Mouse (Mus musculus) v-Abl transformed pro-B cells (cell line): Measurements from ENCODE around the gene Rfxank.

Experiments
- in situ Hi-C, 2 experiments: fragments of 400-800 bp; cut with MboI; formaldehyde crosslinking; loops; one replicate each; pipeline ENCODE4 v1.15.1; 2025; ENCODE audit not compliant: unreplicated experiment in 2 of 2

The Rfxank gene

GRCm38 (mm10) chr8:70114488-70114887, 24.5 kb downstream of the Rfxank start:
- in situ Hi-C loops: loop anchor here in 1 of 2 experiments (5.0 to 25.0 kb wide), 4 partner anchors 53 to 777 kb away; partner anchors contain the start of gene Zfp868

GRCm38 (mm10) chr8:70112401-70113016, 26.4 kb downstream of the Rfxank start:
- in situ Hi-C loops: loop anchor here in 1 of 2 experiments (5.0 to 25.0 kb wide), 4 partner anchors 55 to 775 kb away; partner anchors contain the start of gene Zfp868

- in situ Hi-C loops: loop anchor here in 1 of 2 experiments (5.0 to 25.0 kb wide), 4 partner anchors 56 to 774 kb away; partner anchors contain the start of gene Zfp868
Observed at GRCm38 (mm10) chr8:70111192-70111795, 27.7 kb downstream of the Rfxank start.

- in situ Hi-C loops: loop anchor here in 1 of 2 experiments (5.0 to 25.0 kb wide), 4 partner anchors 57 to 773 kb away; partner anchors contain the start of gene Zfp868
Observed at GRCm38 (mm10) chr8:70110451-70110850, 28.5 kb downstream of the Rfxank start.

- in situ Hi-C loops: loop anchor here (5.0 to 25.0 kb wide), 3 partner anchors 62 to 768 kb away; partner anchors contain the start of gene Zfp868 (in 1 of the 2)
Observed at GRCm38 (mm10) chr8:70104922-70105321, 34.0 kb downstream of the Rfxank start.

DNA sequence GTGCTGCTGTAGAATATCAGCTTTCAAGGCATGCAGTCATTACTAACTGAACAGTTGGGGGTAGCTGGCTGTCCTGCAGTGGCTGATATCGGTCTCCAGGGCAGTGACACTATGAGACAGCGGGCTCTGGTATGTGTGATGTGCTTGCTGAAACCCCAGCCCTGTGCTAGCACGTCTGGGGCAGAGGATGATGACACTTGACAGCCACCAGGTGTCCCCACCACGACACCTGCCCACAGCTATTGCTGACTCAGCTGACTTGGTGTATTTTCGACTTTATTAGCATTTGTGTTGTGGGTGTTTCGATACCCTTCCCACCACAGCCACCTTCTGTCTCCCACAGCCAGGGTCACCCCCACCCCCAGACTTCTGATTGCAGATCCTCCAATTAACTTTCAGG, 34.4 kb downstream of the Rfxank start:
- in situ Hi-C loops: loop anchor here in 1 of 2 experiments (25.0 kb wide), 2 partner anchors 467 to 767 kb away; partner anchors contain the start of gene Zfp868

DNA sequence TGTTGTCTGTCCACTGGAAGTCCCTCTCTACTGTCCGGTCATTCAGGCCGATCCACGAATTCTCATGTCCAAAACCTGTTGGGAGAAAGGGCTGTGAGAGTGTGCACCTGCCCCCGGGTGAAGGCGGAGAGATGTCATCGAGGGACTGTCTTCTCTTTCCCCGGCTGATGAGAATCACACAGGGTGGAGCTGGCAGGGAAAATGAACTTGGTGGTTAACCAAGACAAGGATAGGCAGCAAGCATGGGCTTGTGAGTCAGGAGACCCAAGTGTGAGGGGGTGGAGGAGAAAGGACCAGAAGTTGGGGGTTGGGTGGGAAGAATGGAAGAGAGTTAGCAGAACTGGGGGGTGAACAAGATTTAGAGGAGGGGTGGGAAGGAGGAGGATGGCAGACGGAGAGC, 38.7 kb downstream of the Rfxank start:
- in situ Hi-C loops: loop anchor here in 1 of 2 experiments (25.0 kb wide), 2 partner anchors 463 to 763 kb away; partner anchors contain the start of gene Zfp868

DNA sequence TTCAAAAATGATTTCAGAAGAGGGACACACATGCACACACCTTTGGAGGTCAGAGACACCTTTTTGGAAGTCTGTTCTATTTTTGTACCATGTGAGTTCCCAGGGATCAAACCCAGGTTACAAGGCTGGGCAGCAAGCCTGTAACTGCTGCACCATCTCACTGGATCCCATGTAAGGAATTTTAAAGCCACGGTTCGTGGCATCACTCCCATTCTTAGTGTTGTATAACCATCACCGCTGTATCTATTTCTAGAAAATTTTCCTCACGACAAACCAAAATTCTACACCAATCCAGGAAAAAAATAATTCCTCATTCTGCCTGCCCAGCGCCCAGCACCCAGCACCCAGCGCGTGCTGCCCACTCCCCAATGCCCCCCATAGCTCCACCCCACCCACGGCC, 39.7 kb downstream of the Rfxank start:
- in situ Hi-C loops: no loop called here

DNA sequence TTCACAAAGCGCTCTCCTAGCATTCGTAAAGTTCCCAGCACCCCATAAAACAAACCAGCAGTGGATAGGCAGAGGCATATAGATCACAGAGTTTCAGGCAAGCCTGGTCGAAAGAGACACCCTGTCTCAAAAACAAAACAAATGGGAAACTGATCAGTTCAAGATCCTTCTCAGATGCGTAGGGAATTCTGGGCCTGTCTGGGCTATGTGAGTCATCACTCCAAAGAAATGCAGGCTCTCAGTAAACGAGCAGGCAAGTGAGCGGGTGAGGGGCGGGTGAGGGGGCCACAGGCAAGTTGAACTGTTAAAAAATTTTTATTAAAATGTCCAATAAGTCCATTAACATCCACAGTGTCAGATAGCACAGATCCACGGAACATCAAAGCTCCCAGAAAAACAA, 46.2 kb downstream of the Rfxank start:
- in situ Hi-C loops: no loop called here

GRCm38 (mm10) chr8:70089296-70089960, 49.5 kb downstream of the Rfxank start:
- in situ Hi-C loops: no loop called here

- in situ Hi-C loops: no loop called here
Observed at GRCm38 (mm10) chr8:70087836-70088650, 50.9 kb downstream of the Rfxank start.

DNA sequence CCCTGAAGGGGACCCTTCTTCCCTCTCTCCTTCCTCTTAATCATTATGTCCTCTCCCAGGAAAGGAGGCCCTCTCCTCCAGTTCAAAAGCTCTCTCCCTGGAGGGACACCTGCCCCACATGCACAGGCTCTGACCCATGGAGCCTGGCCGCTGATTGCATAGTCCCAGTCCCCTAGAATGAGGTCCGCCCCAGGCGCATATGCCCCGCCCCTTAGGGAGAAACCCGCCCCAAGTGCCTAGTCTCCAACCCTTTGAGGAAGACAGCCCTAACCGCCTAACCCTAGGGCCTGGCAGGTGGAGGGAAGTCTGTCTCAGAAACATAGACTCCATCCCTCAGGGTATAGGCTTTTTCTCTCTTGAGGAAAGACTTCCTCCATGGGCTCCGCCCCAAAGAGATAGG, 51.7 kb downstream of the Rfxank start:
- in situ Hi-C loops: no loop called here

GRCm38 (mm10) chr8:70086151-70086550, 52.8 kb downstream of the Rfxank start:
- in situ Hi-C loops: no loop called here

- in situ Hi-C loops: no loop called here
Observed at GRCm38 (mm10) chr8:70084191-70085065, 54.5 kb downstream of the Rfxank start.

GRCm38 (mm10) chr8:70083285-70083684, 55.7 kb downstream of the Rfxank start, which contains the start of gene Hapln4:
TSS of gene Hapln4 (plus strand) at chr8:70083457.
- in situ Hi-C loops: no loop called here

DNA sequence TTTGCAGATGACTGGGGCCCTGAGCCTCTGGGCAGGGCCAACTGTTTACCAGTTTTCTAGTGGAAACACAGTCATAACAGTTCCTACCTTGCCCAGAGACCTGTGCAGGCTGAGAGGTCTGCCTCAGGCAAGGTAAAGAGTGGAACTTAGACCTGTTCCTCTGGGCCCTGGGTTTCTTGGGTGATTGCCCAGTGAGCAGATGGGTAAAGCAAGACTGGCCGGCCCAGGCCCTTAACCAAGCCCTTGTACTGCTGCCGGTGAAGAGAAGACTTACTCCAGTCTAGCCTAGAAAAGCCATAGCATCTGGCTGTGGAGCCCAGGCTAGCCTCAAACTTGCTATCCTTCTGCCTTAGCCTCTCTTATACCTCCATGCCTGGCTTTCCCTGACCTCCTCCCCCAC, 57.0 kb downstream of the Rfxank start:
- in situ Hi-C loops: no loop called here
